11 mouse cellular contexts compared by ENCODE assay signal in genomic region chr1:181035015-181035778, GRCm38 (mm10). TPM values are rescaled to one million over a fixed set of nuclear protein-coding genes. Genes with fewer than 3 reads are reported as not detected.
"Had no signal": no experiment of that assay in that cellular context is flagged by ENCODE, and none has a peak within 500 bp of the region (broad histone marks: within the 10 kb centered on the region; RNA-seq: fewer than 3 reads in every experiment).

No protein-coding gene starts in this region.

RNA-seq across cellular contexts. Expression of gene 9130409I23Rik, which starts 15.8 kb away (rescaled TPM):
- total RNA-seq: left cerebral cortex, adult 2 months; left cerebral cortex, postnatal 14 days had no signal
- polyA plus RNA-seq: inflammation-experienced regulatory T-cells, adult 6 months; kidney, adult 2 months; kidney, embryonic 15.5 days; limb, embryonic 10.5 days; limb, embryonic 14.5 days; lung, adult 2 months; midbrain, embryonic 12.5 days; midbrain, embryonic 16.5 days; neural tube, embryonic 13.5 days had no signal
